Comparison of ENCODE assay signal across 21 mouse cellular contexts in the genomic region with DNA sequence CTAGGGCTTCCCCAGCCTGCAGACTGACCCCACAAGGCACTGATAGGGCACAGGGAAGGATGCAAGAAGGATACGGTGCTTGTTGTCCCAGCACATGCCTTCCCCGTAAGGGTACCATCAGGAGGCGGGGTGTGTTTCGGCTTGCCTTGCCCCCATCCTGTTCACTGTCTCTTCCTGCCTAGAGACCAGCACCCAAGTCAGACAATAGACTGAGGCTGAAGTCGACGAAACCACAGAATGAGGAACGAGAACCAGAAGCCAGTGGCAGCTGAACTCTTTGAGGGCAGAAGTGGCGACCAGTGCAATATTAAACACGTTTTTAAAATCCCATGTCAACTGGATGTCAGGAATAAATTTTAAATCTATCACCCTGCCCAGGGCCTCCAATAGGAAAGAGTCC.
DNase-seq lines count a peak whose midpoint lies in the region; ATAC-seq lines count a peak whose summit lies in the region.
"Had no signal": no experiment of that assay in that cellular context is flagged by ENCODE, and none has a peak within 500 bp of the region (broad histone marks: within the 10 kb centered on the region; RNA-seq: fewer than 3 reads in every experiment).

No protein-coding gene starts in this region.

- H3K4me1 ChIP-seq in heart, embryonic 12.5 days (replicated peaks) = peaks cover 16% of the 10 kb centered on the region
- H3K4me1 ChIP-seq: liver, embryonic 15.5 days had no signal

- intact Hi-C loops in heart, postnatal 10 days (cut with DNase I) = no loop called here

- no peaks in the 10 kb centered on the region for H3K9me3 ChIP-seq in heart, embryonic 12.5 days (replicated peaks)
- H3K9me3 ChIP-seq: embryonic facial prominence, embryonic 13.5 days; limb, embryonic 12.5 days; liver, embryonic 15.5 days; midbrain, embryonic 10.5 days; neural tube, embryonic 13.5 days had no signal

- no peak for DNase-seq in heart, postnatal 10 days
- peak; percentile 37 to 40 for DNase-seq in B cell, adult 2 months
- DNase-seq in splenic B cell, adult 2 months (ENCODE audit: low read depth, low spot score) = peak; percentile 57
- no peak for DNase-seq in c-Kit-positive CD71-positive TER-119-positive erythroid progenitor cells, embryonic 14.5 days (ENCODE audit: low spot score)
- no peak for DNase-seq in layer of hippocampus, postnatal 10 days (ENCODE audit: low spot score in 2 of 2)
- DNase-seq: adrenal gland, postnatal 10 days; cerebellum, adult 2 months; forebrain, postnatal 0 days; kidney, adult 11 months; kidney, postnatal 25 days; lung, postnatal 10 days; right cerebral cortex, postnatal 4 days had no signal

- H3K36me3 ChIP-seq in heart, embryonic 12.5 days = no peaks in the 10 kb centered on the region
- no peaks in the 10 kb centered on the region for H3K36me3 ChIP-seq in splenic B cell, adult 2 months (ENCODE audit: control insufficient read depth, insufficient read depth, low read length, poor library complexity, severe bottlenecking)
- H3K36me3 ChIP-seq: embryonic facial prominence, embryonic 13.5 days; limb, embryonic 12.5 days; liver, embryonic 15.5 days; midbrain, embryonic 10.5 days; neural tube, embryonic 13.5 days had no signal

- peak overlapping the region; percentile 21 for H3K4me2 ChIP-seq in heart, embryonic 12.5 days
- H3K4me2 ChIP-seq: embryonic facial prominence, embryonic 13.5 days; limb, embryonic 12.5 days; liver, embryonic 15.5 days; neural tube, embryonic 13.5 days had no signal

- ATAC-seq in heart, embryonic 12.5 days (ENCODE audit: insufficient number of reproducible peaks, low FRiP score) = no peak
- ATAC-seq in megakaryocyte, adult 5-6 weeks (ENCODE audit: poor library complexity, severe bottlenecking) = peak; percentile 78
- ATAC-seq in frontal cortex, adult (ENCODE audit: low TSS enrichment) = no peak
- ATAC-seq: forebrain, postnatal 0 days; hindbrain, postnatal 0 days had no signal

- no peak overlapping the region for H3K4me3 ChIP-seq in heart, embryonic 12.5 days
- H3K4me3 ChIP-seq: embryonic facial prominence, embryonic 13.5 days; limb, embryonic 12.5 days; liver, embryonic 15.5 days; midbrain, embryonic 10.5 days; neural tube, embryonic 13.5 days had no signal

- peak overlapping the region; percentile 37 for H3K27ac ChIP-seq in heart, embryonic 12.5 days (ENCODE audit: poor library complexity, severe bottlenecking)
- H3K27ac ChIP-seq: embryonic facial prominence, embryonic 13.5 days; hindbrain, postnatal 0 days; limb, embryonic 12.5 days; liver, embryonic 15.5 days; midbrain, embryonic 10.5 days; neural tube, embryonic 13.5 days had no signal

- no peak overlapping the region for H3K9ac ChIP-seq in heart, embryonic 12.5 days
- H3K9ac ChIP-seq: embryonic facial prominence, embryonic 13.5 days; forebrain, postnatal 0 days; limb, embryonic 12.5 days; liver, embryonic 15.5 days; neural tube, embryonic 13.5 days had no signal

- 47% methylated on average over 9 of the region's 9 CpGs for WGBS in heart, embryonic 12.5 days

- no peaks in the 10 kb centered on the region for H3K27me3 ChIP-seq in heart, embryonic 12.5 days (replicated peaks)
- H3K27me3 ChIP-seq in splenic B cell, adult 2 months (ENCODE audit: control insufficient read depth, insufficient read depth, low read length, poor library complexity, severe bottlenecking) = no peaks in the 10 kb centered on the region
- H3K27me3 ChIP-seq: embryonic facial prominence, embryonic 13.5 days; limb, embryonic 12.5 days; liver, embryonic 15.5 days; neural tube, embryonic 13.5 days had no signal

Comparison
In these comparisons a context has a peak if more than half of its experiments do, and no peak if none do; other contexts are left out.
1. DNase-seq: peak in B cell, adult 2 months (2 of 2) and splenic B cell, adult 2 months (single experiment); none in heart, postnatal 10 days (0 of 2), c-Kit-positive CD71-positive TER-119-positive erythroid progenitor cells, embryonic 14.5 days (single experiment) and layer of hippocampus, postnatal 10 days (0 of 2).